In the genomic region with DNA sequence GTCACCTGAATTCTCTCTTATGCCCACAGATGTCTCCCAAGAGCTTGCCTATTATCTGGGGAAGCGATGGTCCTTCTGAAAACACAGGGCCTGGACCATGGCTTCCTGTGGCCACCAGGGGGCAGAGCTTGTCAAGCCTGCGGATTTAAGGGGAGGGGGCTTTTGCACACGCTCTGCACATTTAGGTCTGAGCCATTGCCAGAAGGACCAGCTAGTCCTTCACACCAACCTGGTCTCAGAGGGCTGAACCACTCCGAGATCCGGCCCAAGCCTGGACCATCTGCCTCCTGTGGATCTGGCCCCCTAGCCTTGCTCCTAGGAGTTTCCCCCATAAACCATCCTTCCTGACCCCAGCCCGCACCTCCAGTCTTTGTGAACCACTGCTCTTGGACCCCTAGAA, we compare ENCODE assay signal across 9 mouse cellular contexts. TPM values are rescaled to one million over a fixed set of nuclear protein-coding genes. Genes with fewer than 3 reads are reported as not detected.
DNase-seq lines count a peak whose midpoint lies in the region; ATAC-seq and TF ChIP-seq lines count a peak whose summit lies in the region.
"Had no signal": no experiment of that assay in that cellular context is flagged by ENCODE, and none has a peak within 500 bp of the region (broad histone marks: within the 10 kb centered on the region; RNA-seq: fewer than 3 reads in every experiment).

No protein-coding gene starts in this region.

- ATAC-seq in lung, embryonic 14.5 days (ENCODE audit: insufficient read depth) = no peak
- ATAC-seq in erythroid progenitor cell, adult 5-6 weeks (replicated peaks; ENCODE audit: low FRiP score, poor library complexity, severe bottlenecking) = peak; percentile 57
- ATAC-seq in megakaryocyte, adult 5-6 weeks (ENCODE audit: poor library complexity, severe bottlenecking) = no peak

- no peak overlapping the region for H3K27ac ChIP-seq in lung, embryonic 14.5 days (ENCODE audit: low read depth)
- no peak overlapping the region for H3K27ac ChIP-seq in bone marrow macrophage, adult 2 months (ENCODE audit: insufficient read depth, low read depth, low read length)
- peak overlapping the region; percentile 85; the same call in 1 of the 2 replicates for H3K27ac ChIP-seq in limb, embryonic 10.5 days

- 20% methylated on average over 6 of the region's 6 CpGs for WGBS in lung, embryonic 14.5 days
- 11% methylated on average over 6 of the region's 6 CpGs for WGBS in limb, embryonic 10.5 days

- peak; percentile 92 for TF ChIP-seq CTCF in lung, embryonic 14.5 days (IDR thresholded peaks at IDR 0.05; ENCODE audit: low read depth)
- TF ChIP-seq CTCF in bone marrow macrophage, adult 2 months (IDR thresholded peaks at IDR 0.05; ENCODE audit: low read depth, low read length) = peak; percentile 92

- H3K36me3 ChIP-seq in lung, embryonic 14.5 days (ENCODE audit: insufficient read depth) = peaks cover 3% of the 10 kb centered on the region; the same call in 1 of the 2 replicates
- peaks cover 11% of the 10 kb centered on the region; the same call in 1 of the 2 replicates for H3K36me3 ChIP-seq in limb, embryonic 10.5 days

- H3K4me2 ChIP-seq in lung, embryonic 14.5 days = peak overlapping the region; percentile 92

- peaks cover 11% of the 10 kb centered on the region for H3K4me1 ChIP-seq in lung, embryonic 14.5 days (ENCODE audit: insufficient read depth)
- no peaks in the 10 kb centered on the region for H3K4me1 ChIP-seq in bone marrow macrophage, adult 2 months (ENCODE audit: control insufficient read depth, insufficient read depth, low read length)
- peaks cover 42% of the 10 kb centered on the region for H3K4me1 ChIP-seq in limb, embryonic 10.5 days

- H3K9ac ChIP-seq in lung, embryonic 14.5 days = no peak overlapping the region

- peak; percentile 75 for DNase-seq in lung, embryonic 14.5 days
- DNase-seq in lung, adult 18-20 months = no peak
- DNase-seq in limb, embryonic 10.5 days (ENCODE audit: low spot score) = peak; percentile 88
- peak; percentile 85 for DNase-seq in neural tube, embryonic 10.5 days (ENCODE audit: extremely low spot score, low spot score)
- no peak for DNase-seq in ovary, postnatal 36 days (ENCODE audit: low spot score)

- TF ChIP-seq POLR2A in bone marrow macrophage, adult 2 months (IDR thresholded peaks at IDR 0.05; ENCODE audit: borderline replicate concordance, low read depth, low read length) = no peak

- H3K9me3 ChIP-seq in lung, embryonic 14.5 days (ENCODE audit: low read depth, low read length) = no peaks in the 10 kb centered on the region
- H3K9me3 ChIP-seq in limb, embryonic 10.5 days (replicated peaks) = no peaks in the 10 kb centered on the region

- 0 out of 2 replicates have a peak overlapping the region, but pooled peaks have one; percentile 40 for H3K4me3 ChIP-seq in lung, embryonic 14.5 days (ENCODE audit: low read depth, low read length)
- H3K4me3 ChIP-seq in bone marrow macrophage, adult 2 months (ENCODE audit: insufficient read depth, low read length) = no peak overlapping the region
- H3K4me3 ChIP-seq in limb, embryonic 10.5 days = peak overlapping the region; percentile 67

- H3K27me3 ChIP-seq in lung, embryonic 14.5 days (ENCODE audit: insufficient read depth, low read length) = peaks cover 35% of the 10 kb centered on the region
- H3K27me3 ChIP-seq in limb, embryonic 10.5 days (ENCODE audit: low read depth, poor library complexity, severe bottlenecking) = peaks cover 74% of the 10 kb centered on the region

RNA-seq across cellular contexts. Expression of gene Artn, which starts 1.3 kb away (rescaled TPM):
- polyA plus RNA-seq in lung, embryonic 14.5 days (2014; fragmentation: Nextera tagmentation; extraction: Ambion mirVana) = 2.5 and 3.3 TPM in 2 replicates
- not detected in 2 replicates for polyA plus RNA-seq in bone marrow macrophage, adult 2 months (2012; ENCODE audit: insufficient read depth, insufficient read length, missing spikeins)
- 12.2 and 14.8 TPM in 2 replicates for total RNA-seq in erythroid progenitor cell, adult 5-6 weeks (2015; ENCODE audit: low replicate concordance)
- 12.0 and 13.0 TPM in 2 replicates for total RNA-seq in erythroid progenitor cell, adult 5-6 weeks (2017; ENCODE audit: low replicate concordance)
- polyA plus RNA-seq in limb, embryonic 10.5 days (2016; fragmentation: Nextera tagmentation; extraction: Ambion mirVana) = 6.5 and 13.5 TPM in 2 replicates
- not detected in 2 replicates for total RNA-seq in megakaryocyte, adult 5-6 weeks (2015)
- not detected in 2 replicates for total RNA-seq in megakaryocyte, adult 5-6 weeks (2017)

RNA-seq across cellular contexts. Expression of gene Ipo13, which starts 13.4 kb away (rescaled TPM):
- polyA plus RNA-seq in lung, embryonic 14.5 days (2014; fragmentation: Nextera tagmentation; extraction: Ambion mirVana) = 39.2 and 44.2 TPM in 2 replicates
- polyA plus RNA-seq in bone marrow macrophage, adult 2 months (2012; ENCODE audit: insufficient read depth, insufficient read length, missing spikeins) = 77.8 and 95.3 TPM in 2 replicates
- total RNA-seq in erythroid progenitor cell, adult 5-6 weeks (2015; ENCODE audit: low replicate concordance) = 10.5 and 19.1 TPM in 2 replicates
- total RNA-seq in erythroid progenitor cell, adult 5-6 weeks (2017; ENCODE audit: low replicate concordance) = 14.5 and 17.9 TPM in 2 replicates
- polyA plus RNA-seq in limb, embryonic 10.5 days (2016; fragmentation: Nextera tagmentation; extraction: Ambion mirVana) = 56.0 and 56.7 TPM in 2 replicates
- 15.5 and 17.0 TPM in 2 replicates for total RNA-seq in megakaryocyte, adult 5-6 weeks (2015)
- 8.7 and 11.2 TPM in 2 replicates for total RNA-seq in megakaryocyte, adult 5-6 weeks (2017)

RNA-seq across cellular contexts. Expression of gene Dph2, which starts 36.4 kb away (rescaled TPM):
- polyA plus RNA-seq in lung, embryonic 14.5 days (2014; fragmentation: Nextera tagmentation; extraction: Ambion mirVana) = 21.4 and 21.7 TPM in 2 replicates
- polyA plus RNA-seq in bone marrow macrophage, adult 2 months (2012; ENCODE audit: insufficient read depth, insufficient read length, missing spikeins) = 4.0 and 5.1 TPM in 2 replicates
- total RNA-seq in erythroid progenitor cell, adult 5-6 weeks (2015; ENCODE audit: low replicate concordance) = 0.72 and 0.84 TPM in 2 replicates
- 1.2 and 5.9 TPM in 2 replicates for total RNA-seq in erythroid progenitor cell, adult 5-6 weeks (2017; ENCODE audit: low replicate concordance)
- 22.7 and 25.1 TPM in 2 replicates for polyA plus RNA-seq in limb, embryonic 10.5 days (2016; fragmentation: Nextera tagmentation; extraction: Ambion mirVana)
- 5.2 and 6.5 TPM in 2 replicates for total RNA-seq in megakaryocyte, adult 5-6 weeks (2015)
- total RNA-seq in megakaryocyte, adult 5-6 weeks (2017) = 4.1 and 4.3 TPM in 2 replicates

RNA-seq across cellular contexts. Expression of gene Atp6v0b, which starts 41.1 kb away (rescaled TPM):
- polyA plus RNA-seq in lung, embryonic 14.5 days (2014; fragmentation: Nextera tagmentation; extraction: Ambion mirVana) = 139 and 150 TPM in 2 replicates
- polyA plus RNA-seq in bone marrow macrophage, adult 2 months (2012; ENCODE audit: insufficient read depth, insufficient read length, missing spikeins) = 712 and 757 TPM in 2 replicates
- total RNA-seq in erythroid progenitor cell, adult 5-6 weeks (2015; ENCODE audit: low replicate concordance) = 288 and 327 TPM in 2 replicates
- total RNA-seq in erythroid progenitor cell, adult 5-6 weeks (2017; ENCODE audit: low replicate concordance) = 61.0 and 77.4 TPM in 2 replicates
- 143 and 147 TPM in 2 replicates for polyA plus RNA-seq in limb, embryonic 10.5 days (2016; fragmentation: Nextera tagmentation; extraction: Ambion mirVana)
- 482 and 584 TPM in 2 replicates for total RNA-seq in megakaryocyte, adult 5-6 weeks (2015)
- 229 and 245 TPM in 2 replicates for total RNA-seq in megakaryocyte, adult 5-6 weeks (2017)

RNA-seq across cellular contexts. Expression of gene B4galt2, which starts 44.9 kb away (rescaled TPM):
- polyA plus RNA-seq in lung, embryonic 14.5 days (2014; fragmentation: Nextera tagmentation; extraction: Ambion mirVana) = 27.6 and 31.8 TPM in 2 replicates
- 0.32 TPM in 1 of 2 replicates, not detected in the other for polyA plus RNA-seq in bone marrow macrophage, adult 2 months (2012; ENCODE audit: insufficient read depth, insufficient read length, missing spikeins)
- total RNA-seq in erythroid progenitor cell, adult 5-6 weeks (2015; ENCODE audit: low replicate concordance) = not detected in 2 replicates
- 0.45 TPM in 1 of 2 replicates, not detected in the other for total RNA-seq in erythroid progenitor cell, adult 5-6 weeks (2017; ENCODE audit: low replicate concordance)
- polyA plus RNA-seq in limb, embryonic 10.5 days (2016; fragmentation: Nextera tagmentation; extraction: Ambion mirVana) = 22.8 and 26.2 TPM in 2 replicates
- total RNA-seq in megakaryocyte, adult 5-6 weeks (2015) = not detected in 2 replicates
- 0.61 TPM in 1 of 2 replicates, not detected in the other for total RNA-seq in megakaryocyte, adult 5-6 weeks (2017)
- total RNA-seq: hematopoietic stem cell, adult 5-6 weeks had no signal

Comparison
In these comparisons a context has a peak if more than half of its experiments do, and no peak if none do; other contexts are left out.
1. DNase-seq: peak in lung, embryonic 14.5 days (single experiment), limb, embryonic 10.5 days (single experiment) and neural tube, embryonic 10.5 days (single experiment); none in lung, adult 18-20 months (0 of 2) and ovary, postnatal 36 days (single experiment).